Mouse (Mus musculus) CH12.LX (cell line): ENCODE data around the gene Gm17622.

ENCODE experiments used
- BHLHE40 ChIP-seq: IDR thresholded peaks from 2 replicates; pipeline ENCODE4 v1.6.1; 2011; ENCODE audit warnings: mild to moderate bottlenecking, low read depth, low read length, improper control_type of control experiment
- CTCF ChIP-seq, 2 experiments: IDR thresholded peaks in 1 of 2; conservative IDR thresholded peaks in 1 of 2; 2 replicates each; pipeline ENCODE4 v1.5.1; 2011 to 2012; ENCODE audit warnings: low read depth in 2 of 2, low read length in 2 of 2, improper control_type of control experiment in 1 of 2, inconsistent platforms in 1 of 2, mild to moderate bottlenecking in 1 of 2, moderate library complexity in 1 of 2
- ELF1 ChIP-seq: IDR thresholded peaks from 2 replicates; pipeline ENCODE4 v1.6.1; 2014; ENCODE audit warnings: low read depth, mild to moderate bottlenecking, inconsistent platforms, low read length, improper control_type of control experiment
- GABPA ChIP-seq: IDR thresholded peaks from 2 replicates; pipeline ENCODE4 v1.6.1; 2012; ENCODE audit warnings: low read depth, low read length, improper control_type of control experiment, inconsistent platforms; ENCODE audit not compliant: insufficient replicate concordance
- MAFK ChIP-seq: IDR thresholded peaks from 2 replicates; pipeline ENCODE4 v1.6.1; 2011; ENCODE audit warnings: low read length, improper control_type of control experiment; ENCODE audit not compliant: insufficient replicate concordance
- MAX ChIP-seq: IDR thresholded peaks from 2 replicates; pipeline ENCODE4 v1.6.1; 2011; ENCODE audit warnings: low read length, improper control_type of control experiment
- POLR2A ChIP-seq: IDR thresholded peaks from 2 replicates; pipeline ENCODE4 v1.6.1; 2011; ENCODE audit warnings: low read depth, mild to moderate bottlenecking, improper control_type of control experiment, low read length
- RCOR1 ChIP-seq: conservative IDR thresholded peaks from 2 replicates; pipeline ENCODE4 v1.6.1; 2012; ENCODE audit warnings: low read depth, mild to moderate bottlenecking, inconsistent platforms, low read length, improper control_type of control experiment
- TBP ChIP-seq: conservative IDR thresholded peaks from 2 replicates; pipeline ENCODE4 v1.6.1; 2011; ENCODE audit warnings: low read depth, low read length, improper control_type of control experiment
- TCF12 ChIP-seq: IDR thresholded peaks from 2 replicates; pipeline ENCODE4 v1.6.1; 2014; ENCODE audit warnings: low read depth, mild to moderate bottlenecking, inconsistent platforms, low read length, improper control_type of control experiment
- USF1 ChIP-seq: IDR thresholded peaks from 2 replicates; pipeline ENCODE4 v1.6.1; 2014; ENCODE audit warnings: low read depth, mild to moderate bottlenecking, inconsistent platforms, low read length, improper control_type of control experiment

GRCm38 (mm10) chr13:96490433-96490832 is at the start of gene Gm17622:
- TF ChIP-seq TCF12 (no peak), RCOR1 (no peak), CTCF (conservative IDR thresholded peaks at IDR 0.05 in 1 of 2, IDR thresholded peaks at IDR 0.05 in 1 of 2; ENCODE audit: low read depth in 2 of 2, low read length in 2 of 2) (no peak), MAX (no peak), GABPA (no peak), TBP (no peak), ELF1 (no peak), POLR2A (no peak), USF1 (no peak), MAFK (no peak), BHLHE40 (no peak)
